Mouse (Mus musculus) cerebellum, postnatal 10 days (tissue): ENCODE results near the gene Zfp462.
"Not testable (repeated sequence)": the region's sequence is repeated elsewhere in the genome, so short reads cannot be mapped to it uniquely, and the experiment has no call there.

ENCODE experiments used
- DNase-seq, 2 experiments: peaks; one replicate each; pipeline ENCODE4 v3.0.0; 2021; ENCODE audit warnings: mixed read lengths in 2 of 2

Gene Zfp462

GRCm38 (mm10) chr4:54953657-54954395 lies 9.0 kb downstream of the Zfp462 start:
- no peak for DNase-seq

- DNase-seq = no peak
Observed at GRCm38 (mm10) chr4:54954455-54954854, 9.6 kb downstream of the Zfp462 start.

GRCm38 (mm10) chr4:54960776-54961175 lies 15.9 kb downstream of the Zfp462 start:
- DNase-seq = no peak

DNA sequence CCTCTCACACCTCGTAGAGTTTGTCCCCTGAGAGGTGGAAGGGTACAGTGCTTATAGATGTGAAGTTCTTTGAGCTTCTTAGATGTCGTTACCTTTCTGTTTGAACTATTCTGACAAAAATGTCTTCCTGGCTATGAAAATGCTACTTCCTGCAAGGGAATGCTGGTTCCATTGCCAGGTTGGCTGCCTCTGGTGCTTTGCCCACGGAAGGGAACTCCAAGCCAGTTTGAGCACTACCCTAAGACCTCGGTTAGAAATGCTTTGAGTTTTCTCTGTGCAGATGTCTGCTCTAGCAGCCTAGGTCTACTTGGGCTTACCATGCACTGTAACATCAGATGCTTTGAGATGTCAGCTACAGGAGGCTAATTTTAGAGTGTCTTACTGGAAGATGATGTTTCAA lies 17.3 kb downstream of the Zfp462 start:
- DNase-seq = no peak

DNA sequence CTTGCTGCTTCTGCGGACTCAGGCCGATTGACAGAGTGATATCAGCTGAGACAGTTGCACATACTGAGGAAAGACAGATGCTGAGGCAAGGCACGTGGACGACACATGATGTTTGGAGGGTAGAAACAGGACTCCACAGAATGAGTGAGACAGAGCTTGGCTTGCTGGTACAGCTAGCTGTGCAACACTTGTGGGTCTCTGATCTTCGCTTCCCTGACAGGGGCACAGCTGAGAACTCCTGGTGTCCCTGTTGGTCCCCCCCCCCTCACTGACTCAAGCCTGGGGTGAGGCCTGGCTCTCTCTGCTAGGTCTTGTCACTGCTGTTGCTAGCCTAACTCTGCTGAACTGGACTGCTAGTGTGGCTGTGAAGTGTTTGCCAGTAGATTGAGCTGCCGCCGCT lies 18.7 kb downstream of the Zfp462 start:
- no peak for DNase-seq

GRCm38 (mm10) chr4:54965169-54965695 lies 20.4 kb downstream of the Zfp462 start:
- peak in 1 of 2 experiments; percentile 13 for DNase-seq

DNA sequence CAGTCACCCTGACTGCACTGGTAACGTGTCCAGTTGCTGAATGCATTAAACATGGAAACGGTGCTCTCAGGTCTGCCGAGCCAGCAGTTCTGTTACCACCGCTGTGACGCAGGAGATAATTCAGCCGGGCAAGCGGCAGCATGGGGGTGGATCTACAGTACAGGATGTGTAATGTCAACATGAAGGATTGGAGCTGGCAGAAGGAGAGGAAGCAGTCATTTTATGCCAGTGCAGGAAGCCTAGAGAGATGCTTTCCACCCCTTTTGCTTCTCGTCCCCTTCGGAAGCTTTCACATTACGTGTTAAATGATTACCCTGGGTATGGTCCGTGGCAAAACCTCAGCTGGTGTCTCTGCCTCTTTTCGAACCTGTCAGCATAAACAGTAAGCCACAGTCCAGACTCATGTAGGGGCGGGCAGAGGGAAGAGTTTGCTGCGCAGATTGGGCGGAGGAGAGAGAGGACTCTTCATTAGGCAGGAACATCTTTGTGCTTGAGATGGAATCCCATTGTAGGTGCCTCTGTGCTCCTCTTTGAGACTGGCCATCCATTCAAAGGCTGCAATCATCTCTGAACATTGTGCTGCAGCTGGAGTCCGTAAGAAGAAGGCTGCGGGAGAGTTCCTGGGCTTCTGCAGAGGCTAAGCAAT lies 21.4 kb downstream of the Zfp462 start:
- peak; percentile 28 to 34 for DNase-seq

DNA sequence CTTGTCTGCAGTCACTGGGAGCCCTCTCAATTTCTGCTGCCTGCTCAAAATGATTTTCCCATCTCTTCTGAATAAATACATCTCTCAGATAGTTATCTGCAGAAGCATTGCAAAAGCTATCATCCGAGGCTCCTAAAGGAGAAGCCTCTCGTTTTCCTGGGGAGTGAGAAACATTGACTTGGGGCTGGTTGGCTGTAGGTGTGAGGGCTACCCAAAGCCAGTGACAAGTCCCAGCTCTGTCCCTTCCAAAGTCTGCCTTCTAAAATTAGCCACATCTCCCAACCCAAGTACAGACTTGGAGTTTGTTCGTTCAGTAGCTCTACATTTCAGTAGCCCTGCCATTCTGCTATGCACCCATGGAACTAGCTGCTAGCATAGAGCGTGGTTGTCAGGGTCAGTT lies 22.3 kb downstream of the Zfp462 start:
- DNase-seq = no peak

DNA sequence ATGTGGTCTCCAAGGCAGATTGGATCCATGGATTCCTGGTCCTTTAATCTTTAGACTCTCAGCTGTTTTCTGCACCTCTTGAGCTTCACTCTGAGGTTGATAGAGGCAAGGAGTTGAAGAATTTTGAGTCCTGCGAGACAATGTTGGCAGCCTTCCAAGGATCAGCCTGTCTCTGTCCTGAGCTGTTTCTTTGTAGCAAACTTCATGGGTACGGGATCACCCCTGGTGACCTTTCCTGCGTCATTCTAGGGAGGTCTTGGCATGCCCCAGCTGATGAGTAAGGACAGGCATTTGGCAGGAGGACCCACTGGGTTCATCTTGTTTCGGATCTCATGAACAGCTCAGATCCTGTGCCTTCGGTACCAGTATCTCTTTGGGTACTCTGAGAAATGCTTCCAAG lies 22.9 kb downstream of the Zfp462 start:
- DNase-seq = peak; percentile 35 to 44

GRCm38 (mm10) chr4:54969671-54970295 lies 24.9 kb downstream of the Zfp462 start:
- no peak for DNase-seq

DNA sequence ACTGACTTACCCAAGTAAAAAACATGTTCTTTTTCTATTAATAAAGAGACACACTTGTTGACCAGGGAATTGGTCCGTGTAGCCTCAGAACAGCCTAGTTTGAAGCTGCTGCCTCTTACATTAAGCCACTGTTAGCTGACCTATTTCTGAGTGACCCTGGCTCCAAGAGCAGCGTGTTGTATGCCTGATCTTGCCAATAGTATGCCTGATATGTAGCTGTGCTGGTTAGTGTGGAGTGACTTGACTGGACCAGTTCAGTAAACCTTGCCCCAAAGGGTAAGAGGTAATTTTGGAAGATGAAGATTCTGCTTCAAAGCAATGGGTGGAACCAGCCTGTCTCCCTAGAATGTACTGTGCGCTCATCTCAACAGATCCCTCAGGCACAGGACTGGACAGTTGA lies 26.5 kb downstream of the Zfp462 start:
- DNase-seq = no peak

GRCm38 (mm10) chr4:54972096-54972495 lies 27.2 kb downstream of the Zfp462 start:
- peak in 1 of 2 experiments; percentile 9 for DNase-seq

GRCm38 (mm10) chr4:54972827-54973560 lies 28.1 kb downstream of the Zfp462 start:
- DNase-seq = no peak

GRCm38 (mm10) chr4:54979771-54980472 lies 35.1 kb downstream of the Zfp462 start:
- peak in 1 of 2 experiments; percentile 30 for DNase-seq

DNA sequence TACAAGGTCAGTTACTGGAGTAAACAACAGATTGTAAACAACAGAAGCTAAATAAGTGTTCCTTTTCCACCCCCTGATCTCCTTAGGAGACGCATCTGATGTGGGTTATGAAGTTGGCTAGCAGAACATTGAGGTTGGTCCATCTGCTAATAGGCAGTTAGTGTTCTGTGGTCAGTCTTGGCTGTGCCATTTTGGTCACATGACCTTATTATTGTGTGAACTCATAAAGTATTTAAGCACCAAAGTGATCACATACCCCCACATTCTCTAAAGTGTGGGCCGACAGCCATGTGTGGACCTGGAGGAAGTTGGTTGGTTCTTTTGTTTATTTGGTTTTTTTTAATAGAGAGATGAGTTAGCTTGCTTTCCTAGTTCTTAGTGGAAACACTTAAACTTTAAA lies 39.7 kb downstream of the Zfp462 start:
- no peak for DNase-seq

GRCm38 (mm10) chr4:54986671-54987070 lies 41.8 kb downstream of the Zfp462 start:
- DNase-seq = no peak

DNA sequence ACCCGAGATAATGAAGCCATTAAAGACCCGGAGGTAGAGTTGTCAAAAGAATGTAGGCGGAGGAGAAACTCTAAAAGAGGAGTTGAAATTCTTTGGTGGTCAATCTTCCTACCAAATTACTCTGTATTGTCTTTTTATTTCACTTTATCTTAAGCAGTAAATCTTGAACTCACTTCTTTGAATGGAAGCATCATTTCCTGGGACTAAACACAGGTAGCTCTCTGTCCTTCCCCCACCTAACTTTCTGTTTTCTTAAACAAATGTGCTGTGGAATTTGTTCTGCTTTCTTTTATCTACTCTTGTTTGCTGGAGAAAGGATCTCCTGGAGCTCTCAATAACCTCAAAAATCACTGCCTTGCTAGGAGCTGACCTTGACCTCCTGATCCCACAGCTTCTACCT lies 42.4 kb downstream of the Zfp462 start:
- no peak for DNase-seq

- no peak for DNase-seq
Observed at GRCm38 (mm10) chr4:54987926-54988325, 43.1 kb downstream of the Zfp462 start.

- no peak for DNase-seq
Observed at GRCm38 (mm10) chr4:54991973-54992372, 47.1 kb downstream of the Zfp462 start.

- not testable (repeated sequence) for DNase-seq
Observed at GRCm38 (mm10) chr4:54993001-54993400, 48.2 kb downstream of the Zfp462 start.

DNA sequence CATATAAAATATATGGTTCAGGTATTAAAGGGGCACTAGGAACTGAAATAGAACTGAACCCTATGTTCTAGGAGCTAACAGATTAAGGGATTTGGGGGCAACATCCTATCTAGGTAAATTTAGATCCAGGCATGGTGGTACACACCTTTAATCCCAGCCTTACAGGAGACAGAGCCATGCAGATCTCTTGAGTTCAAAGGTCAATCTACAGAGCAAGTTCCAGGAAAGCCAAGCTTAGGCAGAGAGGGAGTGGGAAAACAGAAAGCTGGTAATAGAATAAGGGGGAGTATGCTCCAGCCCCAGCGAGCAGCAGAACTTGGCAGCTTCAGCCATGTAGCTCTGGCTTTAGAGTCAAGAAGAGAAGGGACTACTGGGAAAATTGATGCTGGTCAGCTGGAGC lies 50.4 kb downstream of the Zfp462 start:
- DNase-seq = no peak

DNA sequence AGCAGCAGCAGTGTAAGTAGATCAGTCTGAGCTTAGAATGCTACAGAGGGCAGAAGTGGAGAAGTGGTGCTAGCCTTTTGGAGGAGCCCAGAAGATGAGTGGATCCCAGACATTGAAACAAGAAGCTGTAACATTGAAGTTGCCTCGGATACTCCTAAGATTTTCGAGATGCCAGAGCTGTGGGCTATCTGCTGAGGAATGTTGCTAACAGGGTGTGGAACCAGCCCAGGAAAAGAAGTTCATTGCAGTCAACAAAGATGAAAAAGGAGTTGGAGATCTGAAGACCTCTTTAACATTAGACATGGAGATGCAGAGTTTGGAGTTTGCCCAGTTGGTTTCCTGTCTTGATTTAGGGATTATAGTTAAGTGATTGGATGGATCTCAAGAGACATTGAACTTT lies 51.2 kb downstream of the Zfp462 start:
- DNase-seq = no peak
